Mouse (Mus musculus) CH12.LX (cell line): ENCODE measurements around the gene Coro2a. TPM values are rescaled to one million over a fixed set of nuclear protein-coding genes. Genes with fewer than 3 reads are reported as not detected.
A peak's percentile ranks its signal among the peaks of the same experiment; 100 is the strongest.

Experiments used
- DNase-seq: peaks from one replicate; pipeline ENCODE4 v3.0.0-alpha.2; 2013; ENCODE audit errors: extremely low read depth
- H3K27ac ChIP-seq: 2 replicates; pipeline ENCODE4 v1.5.1; 2012; ENCODE audit warnings: low read depth, mild to moderate bottlenecking, control low read depth, moderate library complexity; ENCODE audit not compliant: insufficient read depth
- H3K27me3 ChIP-seq: replicated peaks from 2 replicates; pipeline ENCODE3; 2012; ENCODE audit warnings: inconsistent platforms
- H3K36me3 ChIP-seq, 2 experiments: replicated peaks in 1 of 2; 2 replicates each; pipeline versions ENCODE3 to v1.6.1; 2012; ENCODE audit warnings: inconsistent platforms in 1 of 2, low read length in 1 of 2, mild to moderate bottlenecking in 1 of 2, mixed read lengths in 1 of 2, moderate library complexity in 1 of 2; ENCODE audit not compliant: control insufficient read depth in 1 of 2, insufficient read depth in 1 of 2
- H3K4me1 ChIP-seq, 2 experiments: 2 replicates each; pipeline ENCODE4 v1.6.1; 2012; ENCODE audit warnings: inconsistent platforms in 1 of 2, moderate library complexity in 1 of 2; ENCODE audit not compliant: insufficient read depth in 2 of 2, control insufficient read depth in 1 of 2
- H3K4me2 ChIP-seq: 2 replicates; pipeline ENCODE4 v1.6.1; 2012; ENCODE audit warnings: low read depth, mild to moderate bottlenecking, control low read depth; ENCODE audit not compliant: poor library complexity, insufficient read depth, severe bottlenecking
- H3K4me3 ChIP-seq, 3 experiments: fragments of 150-350 bp in 1 of 3; sonication (generic) in 1 of 3; replicated peaks in 1 of 3; 2 replicates each; pipeline versions ENCODE3 to v1.5.1; 2011 to 2012; ENCODE audit warnings: low read depth in 2 of 3, low read length in 2 of 3, mild to moderate bottlenecking in 2 of 3, moderate library complexity in 2 of 3, control low read depth in 1 of 3, improper control_type of control experiment in 1 of 3, inconsistent platforms in 1 of 3, mixed read lengths in 1 of 3; ENCODE audit not compliant: poor library complexity in 1 of 3
- H3K79me2 ChIP-seq: replicated peaks from 2 replicates; pipeline ENCODE4 v1.6.1; 2012; ENCODE audit warnings: mild to moderate bottlenecking, moderate library complexity; ENCODE audit not compliant: control insufficient read depth, poor library complexity, insufficient read depth, severe bottlenecking; ENCODE audit errors: extremely low read depth
- H3K9ac ChIP-seq: 2 replicates; pipeline ENCODE4 v1.6.1; 2012; ENCODE audit warnings: low read depth, mild to moderate bottlenecking, control low read depth, moderate library complexity; ENCODE audit not compliant: insufficient read depth
- H3K9me3 ChIP-seq: replicated peaks from 2 replicates; pipeline ENCODE3; 2012; ENCODE audit warnings: low read length, inconsistent platforms, mixed read lengths
- BHLHE40 ChIP-seq: IDR thresholded peaks from 2 replicates; pipeline ENCODE4 v1.6.1; 2011; ENCODE audit warnings: mild to moderate bottlenecking, low read depth, low read length, improper control_type of control experiment
- CHD1 ChIP-seq: IDR thresholded peaks from 2 replicates; pipeline ENCODE4 v1.6.1; 2012; ENCODE audit warnings: low read depth, low read length, improper control_type of control experiment, inconsistent platforms
- CHD2 ChIP-seq: IDR thresholded peaks from 2 replicates; pipeline ENCODE4 v1.6.1; 2011; ENCODE audit warnings: low read length, improper control_type of control experiment
- CTCF ChIP-seq, 2 experiments: IDR thresholded peaks in 1 of 2; conservative IDR thresholded peaks in 1 of 2; 2 replicates each; pipeline ENCODE4 v1.5.1; 2011 to 2012; ENCODE audit warnings: low read depth in 2 of 2, low read length in 2 of 2, improper control_type of control experiment in 1 of 2, inconsistent platforms in 1 of 2, mild to moderate bottlenecking in 1 of 2, moderate library complexity in 1 of 2
- ELF1 ChIP-seq: IDR thresholded peaks from 2 replicates; pipeline ENCODE4 v1.6.1; 2014; ENCODE audit warnings: low read depth, mild to moderate bottlenecking, inconsistent platforms, low read length, improper control_type of control experiment
- GABPA ChIP-seq: IDR thresholded peaks from 2 replicates; pipeline ENCODE4 v1.6.1; 2012; ENCODE audit warnings: low read depth, low read length, improper control_type of control experiment, inconsistent platforms; ENCODE audit not compliant: insufficient replicate concordance
- HCFC1 ChIP-seq: IDR thresholded peaks from 2 replicates; pipeline ENCODE4 v1.6.1; 2012; ENCODE audit warnings: low read depth, mild to moderate bottlenecking, inconsistent platforms, low read length, improper control_type of control experiment
- IRF4 ChIP-seq: IDR thresholded peaks from 2 replicates; pipeline ENCODE4 v1.6.1; 2014; ENCODE audit warnings: low read depth, mild to moderate bottlenecking, inconsistent platforms, low read length, improper control_type of control experiment
- JUN ChIP-seq: IDR thresholded peaks from 2 replicates; pipeline ENCODE4 v1.6.1; 2011; ENCODE audit warnings: low read depth, mild to moderate bottlenecking, low read length, improper control_type of control experiment, moderate library complexity; ENCODE audit not compliant: insufficient read depth
- JUND ChIP-seq: conservative IDR thresholded peaks from 2 replicates; pipeline ENCODE4 v1.6.1; 2011; ENCODE audit warnings: low read depth, low read length, improper control_type of control experiment
- KAT2A ChIP-seq: IDR thresholded peaks from 2 replicates; pipeline ENCODE4 v1.6.1; 2012; ENCODE audit warnings: low read length, improper control_type of control experiment, inconsistent platforms; ENCODE audit not compliant: insufficient replicate concordance
- MAX ChIP-seq: IDR thresholded peaks from 2 replicates; pipeline ENCODE4 v1.6.1; 2011; ENCODE audit warnings: low read length, improper control_type of control experiment
- MAZ ChIP-seq: IDR thresholded peaks from 2 replicates; pipeline ENCODE4 v1.6.1; 2012; ENCODE audit warnings: low read depth, mild to moderate bottlenecking, inconsistent platforms, low read length, improper control_type of control experiment, moderate library complexity
- MYC ChIP-seq: IDR thresholded peaks from 2 replicates; pipeline ENCODE4 v1.6.1; 2011; ENCODE audit warnings: low read depth, mild to moderate bottlenecking, improper control_type of control experiment, low read length
- NELFE ChIP-seq: IDR thresholded peaks from 2 replicates; pipeline ENCODE4 v1.6.1; 2011; ENCODE audit warnings: low read depth, low read length, improper control_type of control experiment
- PAX5 ChIP-seq: IDR thresholded peaks from 2 replicates; pipeline ENCODE4 v1.6.1; 2012; ENCODE audit warnings: low read length, inconsistent platforms, mixed read lengths
- POLR2A ChIP-seq: IDR thresholded peaks from 2 replicates; pipeline ENCODE4 v1.6.1; 2011; ENCODE audit warnings: low read depth, mild to moderate bottlenecking, improper control_type of control experiment, low read length
- POLR2AphosphoS2 ChIP-seq: IDR thresholded peaks from 2 replicates; pipeline ENCODE4 v1.6.1; 2011; ENCODE audit warnings: low read depth, low read length, improper control_type of control experiment
- RAD21 ChIP-seq: IDR thresholded peaks from 2 replicates; pipeline ENCODE4 v1.6.1; 2011; ENCODE audit warnings: low read depth, mild to moderate bottlenecking, low read length, improper control_type of control experiment, moderate library complexity
- TBP ChIP-seq: conservative IDR thresholded peaks from 2 replicates; pipeline ENCODE4 v1.6.1; 2011; ENCODE audit warnings: low read depth, low read length, improper control_type of control experiment
- TCF12 ChIP-seq: IDR thresholded peaks from 2 replicates; pipeline ENCODE4 v1.6.1; 2014; ENCODE audit warnings: low read depth, mild to moderate bottlenecking, inconsistent platforms, low read length, improper control_type of control experiment
- UBTF ChIP-seq: IDR thresholded peaks from 2 replicates; pipeline ENCODE4 v1.6.1; 2012; ENCODE audit warnings: low read depth, mild to moderate bottlenecking, inconsistent platforms, low read length, improper control_type of control experiment, moderate library complexity
- ZMIZ1 ChIP-seq: IDR thresholded peaks from 2 replicates; pipeline ENCODE4 v1.6.1; 2012; ENCODE audit warnings: low read depth, mild to moderate bottlenecking, inconsistent platforms, low read length, improper control_type of control experiment
- ZNF384 ChIP-seq: IDR thresholded peaks from 2 replicates; pipeline ENCODE4 v1.6.1; 2012; ENCODE audit warnings: low read depth, low read length, improper control_type of control experiment, inconsistent platforms
- dilution Hi-C: fragments of 300-500 bp; cut with MboI; formaldehyde crosslinking; loops from 2 replicates; pipeline ENCODE4 v1.14.3; 2020; ENCODE audit warnings: low sequenced_read_pairs; ENCODE audit not compliant: extremely low pct_unique_long_range_greater_than_20kb, extremely low pct_ligation_motif_present
- in situ Hi-C: fragments of 300-500 bp; cut with MboI; formaldehyde crosslinking; loops from 3 replicates; pipeline ENCODE4 v1.14.3; 2019; ENCODE audit warnings: low sequenced_read_pairs, low pct_ligation_motif_present, low pct_unique_long_range_greater_than_20kb, mixed read lengths
- polyA plus RNA-seq: library from polyadenylated mRNA; unstranded; fragments of >175 nt; gene quantifications from 2 replicates; pipeline ENCODE4 v1.2.1, GENCODE M21; 2012; ENCODE audit warnings: low read depth; ENCODE audit not compliant: insufficient read length
- total RNA-seq, 2 experiments: library from RNA; depleted of rRNA; stranded (reverse); fragments of 300-350 nt in 1 of 2; fragments of >200 nt in 1 of 2; gene quantifications; 2 replicates each; pipeline ENCODE4 v1.2.3; 2012 to 2014

Gene Coro2a
- total and polyA plus RNA-seq, 3 experiments, result 24.6 to 223 (median 129) TPM

GRCm38 (mm10) chr4:46632465-46632864, 30.5 kb upstream of the Coro2a start:
- Histone ChIP-seq H3K4me1 (peaks cover 17 to 30% of the 10 kb centered on the region in 2 experiments), H3K9me3 (no peaks in the 10 kb centered on the region), H3K27me3 (no peaks in the 10 kb centered on the region), H3K9ac (no peak overlapping the region), H3K36me3 (no peaks in the 10 kb centered on the region), H3K4me2 (no peak overlapping the region), H3K79me2 (no peaks in the 10 kb centered on the region), H3K27ac (no peak overlapping the region), H3K4me3 (no peak overlapping the region)
- no peak for DNase-seq
- dilution Hi-C loops (no loop called here), in situ Hi-C loops (no loop called here)
- no peak for TF ChIP-seq NELFE
- TF ChIP-seq CHD1, result no peak
- TF ChIP-seq JUND, result no peak
- no peak for TF ChIP-seq KAT2A
- no peak for TF ChIP-seq JUN
- no peak for TF ChIP-seq MYC
- TF ChIP-seq MAX, result no peak
- no peak for TF ChIP-seq POLR2AphosphoS2
- no peak for TF ChIP-seq HCFC1
- TF ChIP-seq ELF1, result no peak

- Histone ChIP-seq H3K27ac (no peak overlapping the region), H3K27me3 (no peaks in the 10 kb centered on the region)
- dilution Hi-C loops, result no loop called here
Measured at GRCm38 (mm10) chr4:46630390-46630789, 28.4 kb upstream of the Coro2a start.

More at GRCm38 (mm10) chr4:46630390-46630789, 28.4 kb upstream of the Coro2a start:
- DNase-seq, result peak; percentile 43
- in situ Hi-C loops, result no loop called here
- no peaks in the 10 kb centered on the region for H3K36me3 ChIP-seq
- no peak overlapping the region for H3K4me3 ChIP-seq
- H3K9me3 ChIP-seq, result no peaks in the 10 kb centered on the region
- no peaks in the 10 kb centered on the region for H3K79me2 ChIP-seq
- H3K9ac ChIP-seq, result no peak overlapping the region
- TF ChIP-seq MAZ (no peak), ZMIZ1 (no peak), CHD2 (peak; percentile 47; the same call in 1 of the 2 replicates), TCF12 (no peak), RAD21 (no peak; the same call in 1 of the 2 replicates), JUN (no peak), BHLHE40 (no peak), TBP (no peak), GABPA (no peak), CTCF (conservative IDR thresholded peaks at IDR 0.05 in 1 of 2, IDR thresholded peaks at IDR 0.05 in 1 of 2; ENCODE audit: low read depth in 2 of 2, low read length in 2 of 2) (peak in 1 of 2 experiments; percentile 42; a peak in 2 of 4 replicates), KAT2A (no peak), IRF4 (no peak), PAX5 (no peak), POLR2A (no peak), MAX (no peak), UBTF (no peak), ZNF384 (no peak)
- peaks cover 8 to 29% of the 10 kb centered on the region in 2 experiments for H3K4me1 ChIP-seq
- H3K4me2 ChIP-seq, result no peak overlapping the region
